Mouse (Mus musculus) MEL (cell line): ENCODE measurements around the gene Olfr1358. TPM values are rescaled to one million over a fixed set of nuclear protein-coding genes. Genes with fewer than 3 reads are reported as not detected.

Experiments used
- DNase-seq: peaks from one replicate; pipeline ENCODE4 v3.0.0; 2011; ENCODE audit warnings: low read depth, low spot score
- H3K27ac ChIP-seq: 2 replicates; pipeline ENCODE4 v1.5.1; 2012; ENCODE audit warnings: low read depth, mild to moderate bottlenecking, control low read depth, low read length, moderate library complexity; ENCODE audit not compliant: control insufficient read depth
- H3K27me3 ChIP-seq, 2 experiments: fragments of 150-350 bp in 1 of 2; sonication (generic) in 1 of 2; 2 replicates each; pipeline ENCODE4 v1.6.1; 2012; ENCODE audit warnings: low read length in 2 of 2, mild to moderate bottlenecking in 2 of 2, improper control_type of control experiment in 1 of 2, moderate library complexity in 1 of 2; ENCODE audit not compliant: insufficient read depth in 2 of 2, control insufficient read depth in 1 of 2
- H3K36me3 ChIP-seq, 2 experiments: 2 replicates each; pipeline ENCODE4 v1.6.1; 2012 to 2014; ENCODE audit warnings: low read length in 2 of 2, improper control_type of control experiment in 1 of 2, inconsistent platforms in 1 of 2, mild to moderate bottlenecking in 1 of 2; ENCODE audit not compliant: insufficient read depth in 2 of 2, control insufficient read depth in 1 of 2
- H3K4me1 ChIP-seq, 2 experiments: fragments of 150-350 bp in 1 of 2; sonication (generic) in 1 of 2; 2 replicates each; pipeline ENCODE4 v1.6.1; 2012; ENCODE audit warnings: low read length in 2 of 2, improper control_type of control experiment in 1 of 2, mild to moderate bottlenecking in 1 of 2; ENCODE audit not compliant: insufficient read depth in 2 of 2, control insufficient read depth in 1 of 2
- H3K4me3 ChIP-seq, 2 experiments: fragments of 150-350 bp in 1 of 2; sonication (generic) in 1 of 2; 2 replicates each; pipeline ENCODE4 v1.5.1; 2012; ENCODE audit warnings: low read depth in 2 of 2, low read length in 2 of 2, mild to moderate bottlenecking in 2 of 2, moderate library complexity in 2 of 2, control low read depth in 1 of 2, improper control_type of control experiment in 1 of 2; ENCODE audit not compliant: control insufficient read depth in 1 of 2, insufficient read depth in 1 of 2
- H3K79me2 ChIP-seq: 2 replicates; pipeline ENCODE4 v1.6.1; 2012; ENCODE audit warnings: mild to moderate bottlenecking, low read length, moderate library complexity; ENCODE audit not compliant: control insufficient read depth, poor library complexity, insufficient read depth
- H3K9ac ChIP-seq: 2 replicates; pipeline ENCODE4 v1.6.1; 2012; ENCODE audit warnings: low read depth, mild to moderate bottlenecking, control low read depth, low read length, moderate library complexity; ENCODE audit not compliant: control insufficient read depth, poor library complexity, severe bottlenecking
- H3K9me3 ChIP-seq: fragments of 150-350 bp; sonication (generic); replicated peaks from 2 replicates; pipeline ENCODE4 v1.6.1; 2012; ENCODE audit warnings: mild to moderate bottlenecking, low read length, improper control_type of control experiment, moderate library complexity; ENCODE audit not compliant: insufficient read depth
- BHLHE40 ChIP-seq: IDR thresholded peaks from 2 replicates; pipeline ENCODE4 v1.6.1; 2012; ENCODE audit warnings: low read depth, mild to moderate bottlenecking, inconsistent platforms, low read length, improper control_type of control experiment, borderline replicate concordance
- CHD2 ChIP-seq: IDR thresholded peaks from 2 replicates; pipeline ENCODE4 v1.6.1; 2011; ENCODE audit warnings: low read length, improper control_type of control experiment
- MXI1 ChIP-seq: IDR thresholded peaks from 2 replicates; pipeline ENCODE4 v1.6.1; 2011; ENCODE audit warnings: mild to moderate bottlenecking, low read depth, low read length, improper control_type of control experiment
- MYC ChIP-seq: IDR thresholded peaks from 2 replicates; pipeline ENCODE4 v1.6.1; 2011; ENCODE audit warnings: low read depth, mild to moderate bottlenecking, low read length, improper control_type of control experiment, moderate library complexity
- NELFE ChIP-seq: IDR thresholded peaks from 2 replicates; pipeline ENCODE4 v1.6.1; 2011; ENCODE audit warnings: low read depth, low read length, improper control_type of control experiment
- NRF1 ChIP-seq: IDR thresholded peaks from 2 replicates; pipeline ENCODE4 v1.6.1; 2014; ENCODE audit warnings: low read depth, mild to moderate bottlenecking, inconsistent platforms, low read length, improper control_type of control experiment, moderate library complexity; ENCODE audit not compliant: poor library complexity, insufficient read depth, severe bottlenecking
- POLR2A ChIP-seq, 2 experiments: IDR thresholded peaks; 2 replicates each; pipeline ENCODE4 v1.6.1; 2011 to 2012; ENCODE audit warnings: low read length in 2 of 2, mild to moderate bottlenecking in 2 of 2, control low read depth in 1 of 2, improper control_type of control experiment in 1 of 2, low read depth in 1 of 2, moderate library complexity in 1 of 2; ENCODE audit not compliant: control insufficient read depth in 1 of 2, insufficient read depth in 1 of 2, poor library complexity in 1 of 2
- RCOR1 ChIP-seq: IDR thresholded peaks from 2 replicates; pipeline ENCODE4 v1.6.1; 2012; ENCODE audit warnings: low read depth, mild to moderate bottlenecking, inconsistent platforms, low read length, improper control_type of control experiment
- SMC3 ChIP-seq: IDR thresholded peaks from 2 replicates; pipeline ENCODE4 v1.6.1; 2011; ENCODE audit warnings: low read depth, low read length, improper control_type of control experiment
- polyA plus RNA-seq, 2 experiments: library from polyadenylated mRNA; stranded (reverse) in 1 of 2; unstranded in 1 of 2; fragments of >175 nt in 1 of 2; fragments of >200 nt in 1 of 2; gene quantifications; 2 replicates each; pipeline versions ENCODE4 v1.2.1 to v1.2.4; 2012; ENCODE audit warnings: low replicate concordance in 2 of 2, low read depth in 1 of 2; ENCODE audit not compliant: insufficient read length in 2 of 2, insufficient read depth in 1 of 2, missing spikeins in 1 of 2
- total RNA-seq: library from RNA; depleted of rRNA; stranded (reverse); fragments of 300-350 nt; gene quantifications from 2 replicates; pipeline ENCODE4 v1.2.3, GENCODE M21; 2012; rRNA removed

The Olfr1358 gene
- total and polyA plus RNA-seq, 3 experiments = not detected

DNA sequence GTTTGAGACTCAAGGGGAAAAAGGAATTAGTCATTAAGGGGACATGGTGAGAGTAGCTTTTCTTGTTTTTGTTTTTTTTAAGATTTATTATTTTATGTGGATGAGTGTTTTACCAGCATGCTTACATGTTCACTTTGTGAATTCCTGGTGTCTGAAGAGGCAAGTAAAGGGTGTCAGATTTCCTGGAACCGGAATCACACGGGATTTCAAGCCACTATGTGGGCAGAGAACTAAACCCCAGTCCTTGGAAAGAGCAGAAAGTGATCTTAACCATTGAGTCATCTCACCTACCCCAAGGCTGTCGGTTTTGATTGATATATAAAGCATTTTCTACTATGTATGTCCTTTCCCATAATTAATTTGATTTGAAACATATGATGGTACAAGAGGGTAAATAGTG is 52.5 kb downstream of the Olfr1358 start:
- H3K9me3 ChIP-seq = no peaks in the 10 kb centered on the region
- no peak overlapping the region for H3K4me3 ChIP-seq
- peaks cover 1% of the 10 kb centered on the region; the same call in 1 of the 2 replicates for H3K79me2 ChIP-seq
- no peaks in the 10 kb centered on the region; a peak in 2 of 4 replicates for H3K27me3 ChIP-seq
- no peaks in the 10 kb centered on the region for H3K36me3 ChIP-seq
- H3K9ac ChIP-seq = no peak overlapping the region
- TF ChIP-seq NELFE (no peak), RCOR1 (no peak), CHD2 (no peak), NRF1 (no peak), MXI1 (no peak), POLR2A (IDR thresholded peaks at IDR 0.05; ENCODE audit: control insufficient read depth in 1 of 2, insufficient read depth in 1 of 2, low read depth in 1 of 2, low read length in 2 of 2, poor library complexity in 1 of 2) (no peak), BHLHE40 (no peak), SMC3 (no peak), MYC (no peak)
- DNase-seq = no peak
- H3K4me1 ChIP-seq = peaks cover 0 to 5% of the 10 kb centered on the region in 2 experiments; a peak in 1 of 4 replicates
- no peak overlapping the region for H3K27ac ChIP-seq

Other genes starting within 250 kb of the Olfr1358 start
- not detected in 2 replicates for gene Agpat3, start 164.9 kb upstream of the Olfr1358 start, total RNA-seq
- under 1 TPM in 1 of 2 experiments, not detected in 1; 0.07 TPM for gene Agpat3, start 164.9 kb upstream of the Olfr1358 start, polyA plus RNA-seq
- gene Rrp1, start 104.4 kb upstream of the Olfr1358 start, total RNA-seq = 241 and 273 TPM in 2 replicates
- gene Rrp1, start 104.4 kb upstream of the Olfr1358 start, polyA plus RNA-seq = 100 to 1,000 TPM in 1 of 2 experiments, not detected in 1; 417 TPM
- gene Cstb, start 91.8 kb upstream of the Olfr1358 start, total RNA-seq = 71.1 and 76.7 TPM in 2 replicates
- 10 to 100 TPM in 1 of 2 experiments, not detected in 1; 71.9 TPM for gene Cstb, start 91.8 kb upstream of the Olfr1358 start, polyA plus RNA-seq
- 23.0 and 28.7 TPM in 2 replicates for gene Pdxk, start 52.5 kb upstream of the Olfr1358 start, total RNA-seq
- gene Pdxk, start 52.5 kb upstream of the Olfr1358 start, polyA plus RNA-seq = 10 to 100 TPM in 1 of 2 experiments, not detected in 1; 29.3 TPM
- 16.0 and 24.5 TPM in 2 replicates for gene Ilvbl, start 56.9 kb downstream of the Olfr1358 start, total RNA-seq
- 10 to 100 TPM in 1 of 2 experiments, not detected in 1; 22.1 TPM for gene Ilvbl, start 56.9 kb downstream of the Olfr1358 start, polyA plus RNA-seq
- gene Syde1, start 74.5 kb downstream of the Olfr1358 start, total RNA-seq = not detected in 2 replicates
- gene Syde1, start 74.5 kb downstream of the Olfr1358 start, polyA plus RNA-seq = under 1 TPM in 1 of 2 experiments, not detected in 1; 0.01 TPM
- not detected in 2 replicates for gene Olfr1357, start 100.6 kb downstream of the Olfr1358 start, total RNA-seq
- not detected for gene Olfr1357, start 100.6 kb downstream of the Olfr1358 start, polyA plus RNA-seq
- gene Casp14, start 200.9 kb downstream of the Olfr1358 start, total RNA-seq = not detected in 2 replicates
- not detected for gene Casp14, start 200.9 kb downstream of the Olfr1358 start, polyA plus RNA-seq
- gene Ccdc105, start 235.6 kb downstream of the Olfr1358 start, total RNA-seq = not detected in 2 replicates
- not detected for gene Ccdc105, start 235.6 kb downstream of the Olfr1358 start, polyA plus RNA-seq